Mouse (Mus musculus): ENCODE data around the gene Ppt1. TPM values are rescaled to one million over a fixed set of nuclear protein-coding genes. Genes with fewer than 3 reads are reported as not detected.
A peak's percentile ranks its signal among the peaks of the same experiment; 100 is the strongest.

The Ppt1 gene
- polyA plus RNA-seq, 1 experiment from 2014 or later, result 74.7 TPM

- 92% methylated on average over 6 of the region's 6 CpGs for WGBS
- H3K27me3 ChIP-seq (ENCODE audit: control insufficient read depth, insufficient read depth, low read length), result no peaks in the 10 kb centered on the region
- DNase-seq (no peak), ATAC-seq (ENCODE audit: low FRiP score, low TSS enrichment) (no peak)
- H3K36me3 ChIP-seq (ENCODE audit: control insufficient read depth, insufficient read depth, low read length), result no peaks in the 10 kb centered on the region
- no peak overlapping the region for H3K4me3 ChIP-seq (replicated peaks; ENCODE audit: low read depth, low read length)
- H3K9me3 ChIP-seq (ENCODE audit: control insufficient read depth, low read length), result no peaks in the 10 kb centered on the region
- H3K27ac ChIP-seq (replicated peaks; ENCODE audit: low read depth, low read length), result no peak overlapping the region
- no peak overlapping the region for H3K9ac ChIP-seq (replicated peaks; ENCODE audit: low read length)
- no peak overlapping the region for H3K4me2 ChIP-seq (ENCODE audit: low read length)
- H3K4me1 ChIP-seq (ENCODE audit: control insufficient read depth, insufficient read depth, low read length), result no peaks in the 10 kb centered on the region
Observed at GRCm38 (mm10) chr4:122829339-122829738, 6.7 kb upstream of the Ppt1 start.

DNA sequence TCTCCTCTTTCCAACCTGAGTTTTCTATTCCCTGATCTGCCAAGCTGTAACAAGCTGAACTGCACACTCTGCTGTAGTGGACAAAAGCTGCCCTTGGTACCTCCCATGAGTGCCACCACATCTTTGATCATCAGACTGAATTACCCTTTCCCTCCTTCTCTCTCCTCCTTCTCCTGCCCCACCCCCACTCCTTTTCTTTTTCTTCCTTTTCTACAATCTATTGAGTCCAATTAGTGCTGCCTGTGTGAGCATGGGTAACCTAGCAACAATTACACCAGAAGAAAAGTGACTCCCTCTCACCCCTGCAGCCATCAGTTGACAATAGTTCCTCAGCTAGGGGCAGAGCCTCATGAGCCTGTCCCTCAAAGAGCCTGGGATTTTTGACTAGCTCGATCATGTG, 4.2 kb upstream of the Ppt1 start:
- no peaks in the 10 kb centered on the region for H3K9me3 ChIP-seq (ENCODE audit: control insufficient read depth, low read length)
- 0 out of 2 replicates have a peak overlapping the region, but pooled peaks have one; percentile 5 for H3K27ac ChIP-seq (replicated peaks; ENCODE audit: low read depth, low read length)
- no peaks in the 10 kb centered on the region for H3K27me3 ChIP-seq (ENCODE audit: control insufficient read depth, insufficient read depth, low read length)
- no peak overlapping the region for H3K4me2 ChIP-seq (ENCODE audit: low read length)
- 0% methylated on average over 1 of the region's 1 CpGs for whole genome bisulfite sequencing
- peak; percentile 58 for DNase-seq
- no peak overlapping the region for H3K4me3 ChIP-seq (replicated peaks; ENCODE audit: low read depth, low read length)
- ATAC-seq (ENCODE audit: low FRiP score, low TSS enrichment), result peak; percentile 22; the same call in 1 of the 2 replicates
- H3K4me1 ChIP-seq (ENCODE audit: control insufficient read depth, insufficient read depth, low read length), result peaks cover 12% of the 10 kb centered on the region; the same call in 1 of the 2 replicates
- H3K9ac ChIP-seq (replicated peaks; ENCODE audit: low read length), result no peak overlapping the region
- H3K36me3 ChIP-seq (ENCODE audit: control insufficient read depth, insufficient read depth, low read length), result no peaks in the 10 kb centered on the region

DNA sequence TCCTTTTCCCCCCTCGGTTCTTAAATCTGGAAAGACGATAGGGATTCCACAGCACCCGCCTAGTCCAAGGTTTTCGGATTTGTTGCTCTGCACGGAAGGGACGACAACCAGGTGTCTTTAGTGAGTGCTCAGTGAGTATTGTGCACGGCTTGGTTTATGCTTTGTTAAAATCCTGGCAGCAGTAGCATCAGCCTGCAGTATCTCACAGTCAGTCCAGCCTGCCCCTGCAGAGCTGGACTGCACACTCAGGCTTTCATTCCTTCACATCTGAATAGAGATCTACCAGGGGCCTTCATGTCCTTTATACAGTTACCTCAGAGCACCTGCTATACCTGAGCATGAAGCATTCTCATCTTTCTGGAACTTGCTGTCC, 347 bp downstream of the Ppt1 start:
- Histone ChIP-seq H3K27ac (replicated peaks; ENCODE audit: low read depth, low read length) (peak overlapping the region; percentile 79), H3K4me3 (replicated peaks; ENCODE audit: low read depth, low read length) (peak overlapping the region; percentile 72), H3K9ac (replicated peaks; ENCODE audit: low read length) (peak overlapping the region; percentile 77), H3K9me3 (ENCODE audit: control insufficient read depth, low read length) (no peaks in the 10 kb centered on the region), H3K4me1 (ENCODE audit: control insufficient read depth, insufficient read depth, low read length) (peaks cover 17% of the 10 kb centered on the region; the same call in 1 of the 2 replicates), H3K36me3 (ENCODE audit: control insufficient read depth, insufficient read depth, low read length) (0 out of 2 replicates have a peak, but pooled peaks cover 4% of the 10 kb centered on the region), H3K4me2 (ENCODE audit: low read length) (peak overlapping the region; percentile 84), H3K27me3 (ENCODE audit: control insufficient read depth, insufficient read depth, low read length) (no peaks in the 10 kb centered on the region)
- WGBS, result 0% methylated on average over 7 of the region's 7 CpGs
- no peak for DNase-seq
- peak; percentile 32; the same call in 1 of the 2 replicates for ATAC-seq (ENCODE audit: low FRiP score, low TSS enrichment)

GRCm38 (mm10) chr4:122837180-122837730, 1.2 kb downstream of the Ppt1 start:
- Histone ChIP-seq H3K36me3 (ENCODE audit: control insufficient read depth, insufficient read depth, low read length) (peaks cover 4% of the 10 kb centered on the region; the same call in 1 of the 2 replicates), H3K9me3 (ENCODE audit: control insufficient read depth, low read length) (no peaks in the 10 kb centered on the region), H3K4me2 (ENCODE audit: low read length) (peak overlapping the region; percentile 84), H3K4me1 (ENCODE audit: control insufficient read depth, insufficient read depth, low read length) (peaks cover 17% of the 10 kb centered on the region; the same call in 1 of the 2 replicates), H3K27me3 (ENCODE audit: control insufficient read depth, insufficient read depth, low read length) (no peaks in the 10 kb centered on the region), H3K9ac (replicated peaks; ENCODE audit: low read length) (no peak overlapping the region), H3K27ac (replicated peaks; ENCODE audit: low read depth, low read length) (no peak overlapping the region), H3K4me3 (replicated peaks; ENCODE audit: low read depth, low read length) (0 out of 2 replicates have a peak overlapping the region, but pooled peaks have one; percentile 72)
- ATAC-seq (ENCODE audit: low FRiP score, low TSS enrichment) (no peak), DNase-seq (no peak)
- 67% methylated on average over 6 of the region's 6 CpGs for WGBS

GRCm38 (mm10) chr4:122837994-122838393, 2.0 kb downstream of the Ppt1 start:
- H3K4me2 ChIP-seq (ENCODE audit: low read length), result no peak overlapping the region
- DNase-seq, result no peak
- ATAC-seq (ENCODE audit: low FRiP score, low TSS enrichment), result no peak

GRCm38 (mm10) chr4:122838416-122838815, 2.4 kb downstream of the Ppt1 start:
- DNase-seq, result no peak
- 86% methylated on average over 1 of the region's 1 CpGs for WGBS
- Histone ChIP-seq H3K9me3 (ENCODE audit: control insufficient read depth, low read length) (no peaks in the 10 kb centered on the region), H3K4me1 (ENCODE audit: control insufficient read depth, insufficient read depth, low read length) (peaks cover 17% of the 10 kb centered on the region; the same call in 1 of the 2 replicates), H3K27ac (replicated peaks; ENCODE audit: low read depth, low read length) (no peak overlapping the region), H3K4me3 (replicated peaks; ENCODE audit: low read depth, low read length) (no peak overlapping the region), H3K9ac (replicated peaks; ENCODE audit: low read length) (no peak overlapping the region), H3K27me3 (ENCODE audit: control insufficient read depth, insufficient read depth, low read length) (no peaks in the 10 kb centered on the region), H3K4me2 (ENCODE audit: low read length) (no peak overlapping the region), H3K36me3 (ENCODE audit: control insufficient read depth, insufficient read depth, low read length) (peaks cover 4% of the 10 kb centered on the region; the same call in 1 of the 2 replicates)
- no peak for ATAC-seq (ENCODE audit: low FRiP score, low TSS enrichment)

More at GRCm38 (mm10) chr4:122837994-122838393, 2.0 kb downstream of the Ppt1 start:
- 73% methylated on average over 2 of the region's 2 CpGs for WGBS
- Histone ChIP-seq H3K27ac (replicated peaks; ENCODE audit: low read depth, low read length) (no peak overlapping the region), H3K4me3 (replicated peaks; ENCODE audit: low read depth, low read length) (no peak overlapping the region), H3K4me1 (ENCODE audit: control insufficient read depth, insufficient read depth, low read length) (peaks cover 17% of the 10 kb centered on the region; the same call in 1 of the 2 replicates), H3K9ac (replicated peaks; ENCODE audit: low read length) (no peak overlapping the region), H3K9me3 (ENCODE audit: control insufficient read depth, low read length) (no peaks in the 10 kb centered on the region), H3K36me3 (ENCODE audit: control insufficient read depth, insufficient read depth, low read length) (peaks cover 4% of the 10 kb centered on the region; the same call in 1 of the 2 replicates), H3K27me3 (ENCODE audit: control insufficient read depth, insufficient read depth, low read length) (no peaks in the 10 kb centered on the region)

- H3K9ac ChIP-seq (replicated peaks; ENCODE audit: low read length), result no peak overlapping the region
- no peaks in the 10 kb centered on the region for H3K9me3 ChIP-seq (ENCODE audit: control insufficient read depth, low read length)
- 89% methylated on average over 13 of the region's 13 CpGs for WGBS
- H3K27ac ChIP-seq (replicated peaks; ENCODE audit: low read depth, low read length), result no peak overlapping the region
- DNase-seq (no peak), ATAC-seq (ENCODE audit: low FRiP score, low TSS enrichment) (no peak)
- no peaks in the 10 kb centered on the region for H3K27me3 ChIP-seq (ENCODE audit: control insufficient read depth, insufficient read depth, low read length)
- H3K4me1 ChIP-seq (ENCODE audit: control insufficient read depth, insufficient read depth, low read length), result no peaks in the 10 kb centered on the region
- no peak overlapping the region for H3K4me2 ChIP-seq (ENCODE audit: low read length)
- H3K36me3 ChIP-seq (ENCODE audit: control insufficient read depth, insufficient read depth, low read length), result peaks cover 78% of the 10 kb centered on the region
- H3K4me3 ChIP-seq (replicated peaks; ENCODE audit: low read depth, low read length), result no peak overlapping the region
Observed at GRCm38 (mm10) chr4:122848150-122848621, 12.1 kb downstream of the Ppt1 start.

- Histone ChIP-seq H3K9me3 (ENCODE audit: control insufficient read depth, low read length) (no peaks in the 10 kb centered on the region), H3K4me1 (ENCODE audit: control insufficient read depth, insufficient read depth, low read length) (no peaks in the 10 kb centered on the region), H3K36me3 (ENCODE audit: control insufficient read depth, insufficient read depth, low read length) (peaks cover 86% of the 10 kb centered on the region), H3K27me3 (ENCODE audit: control insufficient read depth, insufficient read depth, low read length) (no peaks in the 10 kb centered on the region), H3K27ac (replicated peaks; ENCODE audit: low read depth, low read length) (no peak overlapping the region), H3K9ac (replicated peaks; ENCODE audit: low read length) (no peak overlapping the region), H3K4me2 (ENCODE audit: low read length) (no peak overlapping the region), H3K4me3 (replicated peaks; ENCODE audit: low read depth, low read length) (no peak overlapping the region)
- DNase-seq (no peak), ATAC-seq (ENCODE audit: low FRiP score, low TSS enrichment) (no peak)
Observed at GRCm38 (mm10) chr4:122851535-122851934, 15.5 kb downstream of the Ppt1 start.

GRCm38 (mm10) chr4:122853691-122854090, 17.6 kb downstream of the Ppt1 start:
- Histone ChIP-seq H3K36me3 (ENCODE audit: control insufficient read depth, insufficient read depth, low read length) (peaks cover 86% of the 10 kb centered on the region), H3K4me3 (replicated peaks; ENCODE audit: low read depth, low read length) (no peak overlapping the region), H3K27me3 (ENCODE audit: control insufficient read depth, insufficient read depth, low read length) (no peaks in the 10 kb centered on the region), H3K9me3 (ENCODE audit: control insufficient read depth, low read length) (no peaks in the 10 kb centered on the region), H3K9ac (replicated peaks; ENCODE audit: low read length) (no peak overlapping the region), H3K27ac (replicated peaks; ENCODE audit: low read depth, low read length) (no peak overlapping the region), H3K4me2 (ENCODE audit: low read length) (no peak overlapping the region), H3K4me1 (ENCODE audit: control insufficient read depth, insufficient read depth, low read length) (no peaks in the 10 kb centered on the region)
- no peak for ATAC-seq (ENCODE audit: low FRiP score, low TSS enrichment)
- 52% methylated on average over 2 of the region's 2 CpGs for WGBS
- no peak for DNase-seq

Data from midbrain, embryonic 14.5 days (tissue).